Mouse (Mus musculus): ENCODE results near the gene Uri1. TPM values are rescaled to one million over a fixed set of nuclear protein-coding genes. Genes with fewer than 3 reads are reported as not detected.

The Uri1 gene
- total RNA-seq (2021), result 10 to 100 TPM; 15.4 to 17.4 TPM

- no peak for DNase-seq (ENCODE audit: low spot score)
- intact Hi-C loops (cut with DNase I), result loop anchor here (5.0 kb wide), 1 partner anchor 59 kb away; no protein-coding TSS in a partner anchor
These were observed at the start of gene Uri1 for GRCm38 (mm10) chr7:38023451-38023850. Uri1 (minus strand) TSS chr7:38023551.

- no peak for DNase-seq (ENCODE audit: low spot score)
- intact Hi-C loops (cut with DNase I), result loop anchor here (5.0 kb wide), 1 partner anchor 699 kb away; no protein-coding TSS in a partner anchor
These were observed 47.7 kb upstream of the Uri1 start for GRCm38 (mm10) chr7:38071065-38071464.

GRCm38 (mm10) chr7:38070663-38071062 is 47.3 kb upstream of the Uri1 start:
- intact Hi-C loops (cut with DNase I), result loop anchor here (5.0 kb wide), 1 partner anchor 698 kb away; no protein-coding TSS in a partner anchor
- no peak for DNase-seq (ENCODE audit: low spot score)

- intact Hi-C loops (cut with DNase I), result no loop called here
- no peak for DNase-seq (ENCODE audit: low spot score)
These were observed 41.1 kb upstream of the Uri1 start for GRCm38 (mm10) chr7:38064431-38064830.

- intact Hi-C loops (cut with DNase I), result loop anchor here (1.0 to 2.0 kb wide), 2 partner anchors 70 to 81 kb away; no protein-coding TSS in a partner anchor
These were observed 38.0 kb upstream of the Uri1 start for GRCm38 (mm10) chr7:38061060-38061970.

GRCm38 (mm10) chr7:38059636-38060330 is 36.4 kb upstream of the Uri1 start:
- no peak for DNase-seq (ENCODE audit: low spot score)
- intact Hi-C loops (cut with DNase I), result loop anchor here (2.0 kb wide), 1 partner anchor 83 kb away; no protein-coding TSS in a partner anchor

More at GRCm38 (mm10) chr7:38061060-38061970, 38.0 kb upstream of the Uri1 start:
- peak; percentile 75 for DNase-seq (ENCODE audit: low spot score)

- intact Hi-C loops (cut with DNase I), result no loop called here
- DNase-seq (ENCODE audit: low spot score), result no peak
These were observed 35.7 kb upstream of the Uri1 start for GRCm38 (mm10) chr7:38059096-38059495.

- DNase-seq (ENCODE audit: low spot score), result no peak
- intact Hi-C loops (cut with DNase I), result no loop called here
These were observed 32.6 kb upstream of the Uri1 start for GRCm38 (mm10) chr7:38055996-38056395.

- DNase-seq (ENCODE audit: low spot score), result no peak
- intact Hi-C loops (cut with DNase I), result no loop called here
These were observed 30.9 kb upstream of the Uri1 start for GRCm38 (mm10) chr7:38054246-38054645.

- intact Hi-C loops (cut with DNase I), result no loop called here
- DNase-seq (ENCODE audit: low spot score), result no peak
These were observed 23.9 kb upstream of the Uri1 start for GRCm38 (mm10) chr7:38047229-38047628.

- intact Hi-C loops (cut with DNase I), result no loop called here
- DNase-seq (ENCODE audit: low spot score), result no peak
These were observed 17.9 kb upstream of the Uri1 start for GRCm38 (mm10) chr7:38041244-38041643.

- DNase-seq (ENCODE audit: low spot score), result no peak
- intact Hi-C loops (cut with DNase I), result no loop called here
These were observed 14.2 kb upstream of the Uri1 start for GRCm38 (mm10) chr7:38037586-38037985.

- DNase-seq (ENCODE audit: low spot score), result no peak
- intact Hi-C loops (cut with DNase I), result no loop called here
These were observed 7.8 kb upstream of the Uri1 start for GRCm38 (mm10) chr7:38031183-38031582.

- intact Hi-C loops (cut with DNase I), result no loop called here
These were observed 7.3 kb upstream of the Uri1 start for GRCm38 (mm10) chr7:38030606-38031005.

GRCm38 (mm10) chr7:38029986-38030385 is 6.6 kb upstream of the Uri1 start:
- intact Hi-C loops (cut with DNase I), result no loop called here
- DNase-seq (ENCODE audit: low spot score), result no peak

More at GRCm38 (mm10) chr7:38030606-38031005, 7.3 kb upstream of the Uri1 start:
- DNase-seq (ENCODE audit: low spot score), result no peak

GRCm38 (mm10) chr7:38029083-38029482 is 5.7 kb upstream of the Uri1 start:
- intact Hi-C loops (cut with DNase I), result no loop called here
- no peak for DNase-seq (ENCODE audit: low spot score)

- no peak for DNase-seq (ENCODE audit: low spot score)
- intact Hi-C loops (cut with DNase I), result no loop called here
These were observed 4.7 kb upstream of the Uri1 start for GRCm38 (mm10) chr7:38027940-38028600.

GRCm38 (mm10) chr7:38024839-38025238 is 1.5 kb upstream of the Uri1 start:
- DNase-seq (ENCODE audit: low spot score), result no peak
- intact Hi-C loops (cut with DNase I), result loop anchor here (5.0 kb wide), 1 partner anchor 57 kb away; no protein-coding TSS in a partner anchor

GRCm38 (mm10) chr7:38019770-38020169 is 3.6 kb downstream of the Uri1 start:
- no peak for DNase-seq (ENCODE audit: low spot score)
- intact Hi-C loops (cut with DNase I), result loop anchor here (5.0 kb wide), 1 partner anchor 63 kb away; no protein-coding TSS in a partner anchor

- DNase-seq (ENCODE audit: low spot score), result peak; percentile 81
- intact Hi-C loops (cut with DNase I), result no loop called here
These were observed 4.0 kb downstream of the Uri1 start for GRCm38 (mm10) chr7:38019369-38019749.

Data from heart, postnatal 25 days (tissue).